Mouse (Mus musculus): Measurements from ENCODE around the gene Asb18.

DNA sequence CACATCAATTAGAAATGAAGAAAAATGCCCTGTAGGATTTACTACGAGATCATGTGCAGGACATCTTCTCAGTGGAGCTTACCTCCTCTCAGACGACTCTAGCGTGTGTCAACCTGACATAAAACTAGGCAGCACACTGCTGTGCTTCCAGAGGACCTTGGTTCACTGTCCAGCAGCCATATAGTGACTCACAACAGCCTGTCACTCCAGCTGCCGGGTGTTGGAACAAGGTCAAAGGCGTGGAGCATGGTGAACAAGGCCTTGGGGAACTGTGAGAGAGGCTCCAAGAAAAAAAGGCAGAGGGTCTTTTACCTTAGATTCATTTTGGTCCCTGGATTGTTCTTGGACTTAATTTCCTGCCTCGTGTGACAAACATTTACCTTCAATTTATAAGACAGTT is 3.6 kb upstream of the Asb18 start:
- TF ChIP-seq CHD2 (IDR thresholded peaks at IDR 0.05; ENCODE audit: low read depth, low read length), result no peak
- TF ChIP-seq MAFK (IDR thresholded peaks at IDR 0.05; ENCODE audit: insufficient read depth, low read depth, low read length), result no peak
- no peak for TF ChIP-seq ZC3H11A (IDR thresholded peaks at IDR 0.05; ENCODE audit: borderline replicate concordance, low read depth, low read length)
- TF ChIP-seq ZNF384 (IDR thresholded peaks at IDR 0.05; ENCODE audit: low read depth, low read length), result no peak

All from ES-E14 (cell line).